11 mouse cellular contexts compared by ENCODE assay signal in the genomic region with DNA sequence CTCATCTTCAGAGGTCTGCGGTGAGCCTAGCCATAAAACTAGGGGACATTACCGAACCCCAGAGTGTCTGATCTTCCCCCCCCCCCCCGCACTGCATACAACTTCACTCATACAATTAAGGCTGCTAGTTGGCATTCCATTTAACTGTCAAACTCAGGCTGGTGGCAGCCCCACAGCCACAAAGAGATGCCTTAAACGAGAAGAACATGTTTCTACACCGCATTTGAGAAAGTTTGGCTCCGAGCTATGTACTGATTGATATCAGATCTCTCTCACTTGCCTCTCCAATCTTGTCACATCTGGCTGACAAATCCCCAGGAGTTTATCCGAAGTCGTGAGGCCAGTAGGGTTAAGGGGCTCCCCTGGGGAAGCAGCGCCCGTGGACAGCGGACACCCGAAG. TPM values are rescaled to one million over a fixed set of nuclear protein-coding genes. Genes with fewer than 3 reads are reported as not detected.
DNase-seq lines count a peak whose midpoint lies in the region; ATAC-seq and TF ChIP-seq lines count a peak whose summit lies in the region.
"Had no signal": no experiment of that assay in that cellular context is flagged by ENCODE, and none has a peak within 500 bp of the region (broad histone marks: within the 10 kb centered on the region; RNA-seq: fewer than 3 reads in every experiment).

No protein-coding gene starts in this region.

- whole genome bisulfite sequencing in heart, embryonic 10.5 days, result 3% methylated on average over 12 of the region's 12 CpGs
- WGBS in limb, embryonic 13.5 days, result 2% methylated on average over 12 of the region's 12 CpGs
- 14% methylated on average over 12 of the region's 12 CpGs for WGBS in stomach, postnatal 0 days

- peak overlapping the region; percentile 79; the same call in 1 of the 2 replicates for H3K27ac ChIP-seq in heart, embryonic 10.5 days
- no peak overlapping the region for H3K27ac ChIP-seq in testis, adult 2 months (ENCODE audit: control insufficient read depth, insufficient read depth, low read depth, low read length)
- H3K27ac ChIP-seq in limb, embryonic 13.5 days, result no peak overlapping the region
- H3K27ac ChIP-seq in stomach, postnatal 0 days (replicated peaks), result no peak overlapping the region

- H3K36me3 ChIP-seq in heart, embryonic 10.5 days, result no peaks in the 10 kb centered on the region
- H3K36me3 ChIP-seq in testis, adult 2 months (ENCODE audit: control insufficient read depth, insufficient read depth, low read length), result no peaks in the 10 kb centered on the region
- H3K36me3 ChIP-seq in limb, embryonic 13.5 days, result no peaks in the 10 kb centered on the region
- no peaks in the 10 kb centered on the region for H3K36me3 ChIP-seq in stomach, postnatal 0 days (ENCODE audit: control insufficient read depth, insufficient read depth, low read length)

- peaks cover 89% of the 10 kb centered on the region for H3K27me3 ChIP-seq in heart, embryonic 10.5 days (ENCODE audit: insufficient read depth, poor library complexity, severe bottlenecking)
- no peaks in the 10 kb centered on the region; the same call in 1 of the 2 replicates for H3K27me3 ChIP-seq in testis, adult 2 months (ENCODE audit: control insufficient read depth, insufficient read depth, low read length)
- peaks cover 82% of the 10 kb centered on the region for H3K27me3 ChIP-seq in limb, embryonic 13.5 days
- peaks cover 10% of the 10 kb centered on the region for H3K27me3 ChIP-seq in stomach, postnatal 0 days (ENCODE audit: control insufficient read depth, insufficient read depth, low read length)

- H3K4me3 ChIP-seq in heart, embryonic 10.5 days, result peak overlapping the region; percentile 73
- peak overlapping the region; percentile 79 for H3K4me3 ChIP-seq in testis, adult 2 months (ENCODE audit: control insufficient read depth, low read depth, low read length)
- H3K4me3 ChIP-seq in limb, embryonic 13.5 days, result peak overlapping the region; percentile 60
- H3K4me3 ChIP-seq in stomach, postnatal 0 days (ENCODE audit: low read depth, low read length), result peak overlapping the region; percentile 57

- TF ChIP-seq CTCF in testis, adult 2 months (IDR thresholded peaks at IDR 0.05; ENCODE audit: control insufficient read depth, insufficient read depth, insufficient replicate concordance, low read depth, low read length), result no peak
- no peak for TF ChIP-seq CTCF in stomach, postnatal 0 days (IDR thresholded peaks at IDR 0.05; ENCODE audit: low read depth)

- no peak for DNase-seq in heart, embryonic 10.5 days (ENCODE audit: low spot score)
- no peak for DNase-seq in heart, postnatal 25 days (ENCODE audit: low spot score)
- no peak for DNase-seq in testis, postnatal 14 days (ENCODE audit: low spot score)
- DNase-seq in stomach, postnatal 0 days (ENCODE audit: low spot score), result no peak
- DNase-seq in layer of hippocampus, postnatal 14 days (ENCODE audit: low spot score in 2 of 2), result no peak
- DNase-seq in gastrocnemius, postnatal 4 days (ENCODE audit: low spot score in 2 of 2), result no peak
- DNase-seq: cerebellum, adult 11 months had no signal

- H3K4me2 ChIP-seq in limb, embryonic 13.5 days (replicated peaks), result peak overlapping the region; percentile 91
- peak overlapping the region; percentile 84 for H3K4me2 ChIP-seq in stomach, postnatal 0 days (replicated peaks; ENCODE audit: low read depth)

- intact Hi-C loops in heart, postnatal 25 days (cut with DNase I), result no loop called here

- H3K9me3 ChIP-seq in heart, embryonic 10.5 days, result no peaks in the 10 kb centered on the region
- H3K9me3 ChIP-seq in limb, embryonic 13.5 days, result no peaks in the 10 kb centered on the region
- no peaks in the 10 kb centered on the region for H3K9me3 ChIP-seq in stomach, postnatal 0 days (ENCODE audit: control insufficient read depth, low read length)

- TF ChIP-seq EP300 in stomach, postnatal 0 days (optimal IDR thresholded peaks at IDR 0.05), result no peak

- no peak for ATAC-seq in limb, embryonic 13.5 days (ENCODE audit: low FRiP score, low read depth)
- no peak for ATAC-seq in stomach, postnatal 0 days (ENCODE audit: low FRiP score, low TSS enrichment)

- H3K9ac ChIP-seq in limb, embryonic 13.5 days, result peak overlapping the region; percentile 43
- no peak overlapping the region; the same call in 1 of the 2 replicates for H3K9ac ChIP-seq in stomach, postnatal 0 days (ENCODE audit: low read length)

- no peak for TF ChIP-seq POLR2A in testis, adult 2 months (IDR thresholded peaks at IDR 0.05; ENCODE audit: control insufficient read depth, low read depth, low read length)

- peaks cover 25% of the 10 kb centered on the region for H3K4me1 ChIP-seq in heart, embryonic 10.5 days
- peaks cover 12% of the 10 kb centered on the region for H3K4me1 ChIP-seq in testis, adult 2 months (ENCODE audit: control insufficient read depth, insufficient read depth, low read length)
- H3K4me1 ChIP-seq in limb, embryonic 13.5 days, result peaks cover 32% of the 10 kb centered on the region
- H3K4me1 ChIP-seq in stomach, postnatal 0 days (replicated peaks; ENCODE audit: control insufficient read depth, insufficient read depth), result no peaks in the 10 kb centered on the region

RNA-seq across cellular contexts. Expression of a gene that starts 1.0 kb away (rescaled TPM):
- 8.1 and 14.3 TPM in 2 replicates for polyA plus RNA-seq in heart, embryonic 10.5 days (2016; fragmentation: Nextera tagmentation; extraction: Ambion mirVana)
- 1 to 10 TPM; 1.7 to 2.3 TPM for total RNA-seq in heart, postnatal 25 days (2021)
- 0.96 and 1.2 TPM in 2 replicates for polyA plus RNA-seq in testis, adult 2 months (2012; rRNA removed)
- polyA plus RNA-seq in limb, embryonic 13.5 days (2015; fragmentation: Nextera tagmentation; extraction: Ambion mirVana), result 2.2 and 2.3 TPM in 2 replicates
- 0.83 and 0.87 TPM in 2 replicates for polyA plus RNA-seq in stomach, postnatal 0 days (2015; fragmentation: Nextera tagmentation; extraction: Ambion mirVana)
- not detected for total RNA-seq in layer of hippocampus, postnatal 14 days (2021)
- total RNA-seq in gastrocnemius, postnatal 4 days (2021), result under 1 TPM in 1 of 2 experiments, not detected in 1; 0.08 TPM
- total RNA-seq: gastrocnemius, adult 18-20 months; megakaryocyte, adult 5-6 weeks had no signal

RNA-seq across cellular contexts. Expression of a gene that starts 56.8 kb away (rescaled TPM):
- polyA plus RNA-seq in heart, embryonic 10.5 days (2016; fragmentation: Nextera tagmentation; extraction: Ambion mirVana), result 8.4 and 13.8 TPM in 2 replicates
- 1 to 10 TPM; 6.6 to 7.2 TPM for total RNA-seq in heart, postnatal 25 days (2021)
- polyA plus RNA-seq in testis, adult 2 months (2012; rRNA removed), result 4.2 and 4.3 TPM in 2 replicates
- polyA plus RNA-seq in limb, embryonic 13.5 days (2015; fragmentation: Nextera tagmentation; extraction: Ambion mirVana), result 24.5 and 26.9 TPM in 2 replicates
- 6.6 and 7.1 TPM in 2 replicates for polyA plus RNA-seq in stomach, postnatal 0 days (2015; fragmentation: Nextera tagmentation; extraction: Ambion mirVana)
- total RNA-seq in layer of hippocampus, postnatal 14 days (2021), result 10 to 100 TPM; 54.9 to 58.9 TPM
- 10 to 100 TPM; 11.8 to 12.3 TPM for total RNA-seq in gastrocnemius, postnatal 4 days (2021)
